Mouse (Mus musculus) monocyte, adult 2 months (primary cell): Measurements from ENCODE around the gene Actg1.
A peak's percentile ranks its signal among the peaks of the same experiment; 100 is the strongest.

Source experiments
- DNase-seq, 2 experiments: peaks; one replicate each; pipeline ENCODE4 v3.0.0; 2022; ENCODE audit warnings: low spot score in 2 of 2, low read depth in 1 of 2

Actg1 gene

GRCm38 (mm10) chr11:120312069-120312468, 36.3 kb downstream of the Actg1 start:
- DNase-seq = no peak

- no peak for DNase-seq
These were observed 36.8 kb downstream of the Actg1 start for GRCm38 (mm10) chr11:120311561-120311960.

GRCm38 (mm10) chr11:120310813-120311312, 37.5 kb downstream of the Actg1 start:
- DNase-seq = peak in 1 of 2 experiments; percentile 46

GRCm38 (mm10) chr11:120308441-120309320, 39.7 kb downstream of the Actg1 start:
- no peak for DNase-seq

GRCm38 (mm10) chr11:120307566-120308430, 40.5 kb downstream of the Actg1 start:
- peak; percentile 69 to 81 for DNase-seq

DNA sequence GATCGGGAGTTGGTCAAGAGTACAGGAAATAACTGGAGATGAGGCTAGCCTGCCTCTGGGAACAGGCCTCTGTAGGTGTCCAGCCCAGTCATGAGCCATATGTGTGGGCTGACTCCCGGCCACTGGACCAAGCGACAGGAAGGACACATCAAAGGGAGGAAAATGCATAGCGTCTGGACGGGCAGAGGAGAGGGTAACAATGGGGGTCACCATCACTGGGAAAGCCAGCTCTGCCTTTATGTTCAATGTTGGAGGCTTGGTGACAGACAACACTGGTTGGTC, 41.3 kb downstream of the Actg1 start:
- DNase-seq = no peak

- no peak for DNase-seq
These were observed 41.8 kb downstream of the Actg1 start for GRCm38 (mm10) chr11:120306366-120307131.

- DNase-seq = no peak
These were observed 42.6 kb downstream of the Actg1 start for GRCm38 (mm10) chr11:120305535-120306365.

DNA sequence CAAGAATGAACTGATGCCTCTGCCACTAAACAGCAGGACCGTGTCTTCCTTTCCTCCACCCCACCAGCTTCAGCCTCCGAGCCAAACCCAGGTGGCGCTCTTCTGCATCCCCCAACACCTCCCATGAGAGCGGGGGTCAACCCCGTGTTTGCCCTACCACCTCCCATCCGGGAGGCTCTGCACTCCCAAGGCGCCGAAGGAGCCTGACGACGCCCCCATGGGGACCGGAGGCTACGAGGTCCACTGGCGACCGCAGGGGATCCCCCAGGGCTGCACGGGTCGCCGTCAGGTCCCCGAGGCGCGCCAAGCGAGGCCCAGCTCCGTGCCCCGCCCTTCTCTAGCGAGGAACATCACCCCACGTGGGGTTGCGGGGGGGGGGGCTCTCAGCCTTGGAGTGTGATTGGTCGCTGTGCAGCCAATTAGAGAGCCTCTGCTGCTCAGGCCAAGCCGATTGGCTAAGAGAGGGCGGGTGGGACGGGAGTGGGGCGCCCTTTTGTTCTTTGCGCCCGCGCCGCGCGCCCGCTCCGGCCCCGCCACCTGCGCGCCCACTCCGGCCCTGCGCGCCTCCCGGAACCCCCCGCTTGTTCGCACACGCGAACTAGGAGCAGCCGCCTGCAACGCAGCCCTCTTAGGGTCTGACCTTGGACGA, 43.3 kb downstream of the Actg1 start:
- DNase-seq = peak; percentile 33 to 62

- no peak for DNase-seq
These were observed 44.0 kb downstream of the Actg1 start for GRCm38 (mm10) chr11:120304350-120304694.

DNA sequence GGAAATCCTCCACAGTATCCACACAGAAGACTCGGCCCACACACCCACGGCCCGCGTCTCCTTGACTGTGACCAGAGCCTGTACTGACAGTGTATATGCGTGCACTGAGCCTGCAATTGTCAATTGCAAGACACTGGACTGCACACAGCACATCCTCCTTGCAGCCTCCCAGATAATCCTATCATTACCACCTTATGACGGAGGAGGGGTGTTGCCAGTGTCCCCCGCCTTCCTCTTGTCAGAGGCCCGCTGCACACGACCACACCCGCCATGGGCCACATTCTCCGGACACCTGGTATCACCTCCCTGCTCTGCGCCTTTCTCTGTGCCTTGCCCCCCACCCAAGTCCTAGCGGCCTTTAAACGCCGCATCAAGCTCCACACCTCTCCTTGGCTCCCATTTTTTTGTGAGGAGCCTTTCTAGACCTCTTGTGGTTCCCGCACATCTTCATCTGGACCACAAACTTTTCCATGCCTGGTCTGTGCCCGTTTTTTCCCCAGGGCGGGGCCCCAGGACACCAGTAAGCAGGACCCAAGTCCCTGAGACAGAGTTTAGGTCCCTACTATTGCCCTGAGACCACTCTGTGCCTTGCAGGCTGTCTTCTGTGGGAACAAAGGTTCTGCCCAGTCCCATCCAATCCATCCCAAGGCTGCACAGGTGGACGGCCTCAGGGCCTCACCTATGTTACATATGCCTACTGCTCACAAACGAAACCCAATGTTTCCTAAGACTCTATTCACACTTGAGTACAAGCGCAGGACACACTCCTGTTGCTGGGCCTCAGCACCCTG, 44.6 kb downstream of the Actg1 start:
- DNase-seq = no peak

DNA sequence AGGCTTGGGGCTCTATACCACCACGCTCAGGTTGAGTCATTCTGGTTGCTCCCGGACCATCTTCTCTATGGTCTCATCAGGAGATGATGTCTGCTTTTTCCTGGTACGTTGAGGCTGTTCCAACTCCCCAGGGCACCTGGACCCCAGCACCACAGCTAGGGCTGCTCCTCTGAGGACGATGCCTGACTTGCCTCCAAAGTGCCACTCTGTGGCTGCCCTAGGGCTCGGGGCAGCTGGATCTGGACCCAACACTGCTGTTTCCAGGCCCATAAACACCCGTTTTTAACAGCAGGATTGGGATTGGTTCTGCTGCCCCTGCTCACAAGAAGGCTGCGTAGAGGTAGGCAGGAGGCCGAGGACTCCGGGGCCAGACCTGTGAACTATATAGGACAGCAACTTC, 45.2 kb downstream of the Actg1 start:
- no peak for DNase-seq

DNA sequence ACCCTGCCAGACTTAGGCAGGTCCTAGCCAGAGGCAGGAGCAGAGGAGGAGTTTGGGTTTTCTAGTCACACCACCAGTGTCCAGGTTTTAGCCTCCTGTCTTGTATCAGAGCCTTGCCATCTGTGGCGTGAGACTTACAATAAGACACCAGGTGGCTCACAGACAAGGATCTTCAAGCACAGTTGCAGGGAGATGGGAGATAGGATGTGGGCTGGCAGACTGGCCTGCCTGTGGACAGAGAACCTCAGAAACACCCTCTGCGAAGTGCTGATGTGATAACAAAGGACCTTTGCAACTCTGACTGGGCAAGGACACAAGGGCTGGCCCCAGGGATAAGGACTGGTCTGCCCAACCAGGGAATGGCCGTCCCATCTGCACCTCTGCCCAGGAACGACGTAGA, 48.9 kb downstream of the Actg1 start:
- DNase-seq = no peak

DNA sequence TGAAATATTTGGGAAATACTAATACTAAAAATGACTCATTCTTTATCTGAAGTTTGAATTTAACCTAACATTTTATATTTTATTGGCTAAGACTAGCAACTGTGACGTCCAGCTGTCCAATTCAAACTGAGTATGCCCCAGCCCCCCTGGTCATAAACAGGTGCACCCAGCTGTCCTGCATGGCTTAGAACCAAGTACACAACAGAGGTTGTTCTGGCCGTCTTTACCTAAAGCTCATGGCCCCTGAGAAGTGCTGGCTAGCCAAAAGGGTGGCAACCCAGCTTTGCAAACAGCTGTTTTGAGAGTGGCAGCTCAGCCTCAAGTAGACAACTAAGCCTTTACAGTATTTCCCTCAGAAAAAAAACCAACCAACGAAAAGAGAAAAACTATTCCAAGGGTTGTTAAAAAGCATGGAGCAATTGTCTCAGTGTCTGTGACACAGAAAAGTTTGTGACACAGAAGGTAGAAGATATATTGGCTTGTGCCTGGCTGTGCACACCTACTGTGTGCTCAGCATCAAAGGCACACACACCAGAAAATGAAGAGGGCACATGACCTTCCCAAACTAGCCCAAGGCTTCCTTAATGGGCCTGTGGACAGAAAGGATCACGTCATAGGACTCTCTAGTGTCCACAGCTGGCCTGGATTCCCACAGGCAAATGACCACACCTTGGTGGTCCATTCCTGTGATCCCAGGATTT, 49.8 kb downstream of the Actg1 start:
- no peak for DNase-seq

GRCm38 (mm10) chr11:120297767-120298166, 50.6 kb downstream of the Actg1 start:
- DNase-seq = no peak

DNA sequence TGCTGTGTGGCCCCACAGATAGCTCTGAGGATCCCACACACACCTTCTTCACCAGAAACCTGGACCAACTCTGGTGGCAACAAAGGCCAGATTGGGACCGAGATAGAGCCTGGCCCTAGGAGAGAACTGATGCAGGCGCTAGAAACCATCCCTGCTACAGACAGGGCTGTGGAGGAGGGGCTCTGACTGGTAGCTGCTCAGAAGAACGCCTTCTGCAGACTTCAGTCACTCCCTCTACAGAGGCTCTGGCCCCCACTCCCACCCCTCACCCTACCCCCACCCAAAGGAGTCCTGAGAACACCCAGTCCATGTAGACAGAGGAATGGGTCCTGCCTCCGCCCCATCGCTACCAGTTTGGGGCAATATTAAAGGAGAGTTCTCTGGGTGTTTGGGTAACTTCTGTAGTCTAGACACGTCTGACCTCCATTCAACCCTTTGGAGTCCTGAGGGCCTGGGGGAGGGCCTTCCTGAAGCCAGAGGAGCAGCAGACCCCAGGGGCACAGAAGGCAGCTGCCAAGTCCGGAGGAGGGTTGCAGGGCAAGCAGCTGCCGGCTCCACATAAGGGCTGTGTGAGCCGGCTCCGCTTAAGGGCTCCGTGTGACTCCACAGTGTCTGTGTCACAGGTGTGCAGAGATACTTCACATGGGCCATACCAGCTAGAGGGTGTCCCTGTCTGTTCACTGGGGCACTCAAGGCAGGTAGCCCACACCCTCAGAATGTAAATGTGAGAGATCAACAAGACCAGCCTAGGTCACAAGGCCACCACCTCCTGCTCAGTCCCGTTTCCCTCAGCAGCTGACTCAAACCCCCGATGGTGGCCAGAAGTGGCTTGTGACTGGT, 51.8 kb downstream of the Actg1 start:
- DNase-seq = no peak
